In genomic region chr7:136807101-136807500, GRCm38 (mm10) we compare ENCODE assay signal across 13 mouse cellular contexts.
"Had no signal": no experiment of that assay in that cellular context is flagged by ENCODE, and none has a peak within 500 bp of the region (broad histone marks: within the 10 kb centered on the region; RNA-seq: fewer than 3 reads in every experiment).

No protein-coding gene starts in this region.

- H3K27ac ChIP-seq: intestine, embryonic 15.5 days; layer of hippocampus, adult 2 months; limb, embryonic 13.5 days; liver, embryonic 15.5 days; midbrain, embryonic 12.5 days; neural tube, embryonic 13.5 days had no signal

- H3K36me3 ChIP-seq: intestine, embryonic 15.5 days; limb, embryonic 13.5 days; liver, embryonic 15.5 days; midbrain, embryonic 12.5 days; neural tube, embryonic 13.5 days had no signal

- H3K9me3 ChIP-seq: intestine, embryonic 15.5 days; limb, embryonic 13.5 days; liver, embryonic 15.5 days had no signal

- DNase-seq: kidney, adult 18-20 months; kidney, postnatal 10 days; kidney, postnatal 4 days; right cerebral cortex, postnatal 25 days; thymus, postnatal 36 days had no signal

- H3K4me2 ChIP-seq: intestine, embryonic 15.5 days; limb, embryonic 13.5 days; liver, embryonic 11.5 days; liver, embryonic 15.5 days; midbrain, embryonic 12.5 days; neural tube, embryonic 13.5 days had no signal

- H3K4me1 ChIP-seq: limb, embryonic 13.5 days; liver, embryonic 15.5 days; midbrain, embryonic 12.5 days; neural tube, embryonic 13.5 days had no signal

- H3K9ac ChIP-seq: intestine, embryonic 15.5 days; limb, embryonic 13.5 days; liver, embryonic 15.5 days; midbrain, embryonic 12.5 days; neural tube, embryonic 13.5 days had no signal

- H3K27me3 ChIP-seq: intestine, embryonic 15.5 days; liver, embryonic 15.5 days; neural tube, embryonic 13.5 days had no signal

- H3K4me3 ChIP-seq: intestine, embryonic 15.5 days; layer of hippocampus, adult 2 months; limb, embryonic 13.5 days; liver, embryonic 15.5 days; midbrain, embryonic 12.5 days; neural tube, embryonic 13.5 days had no signal

- ATAC-seq: intestine, embryonic 15.5 days; midbrain, embryonic 16.5 days had no signal
